Comparison of ENCODE assay signal across 23 mouse cellular contexts in genomic region chr17:74786198-74786734, GRCm38 (mm10).
DNase-seq lines count a peak whose midpoint lies in the region; ATAC-seq and TF ChIP-seq lines count a peak whose summit lies in the region.
"Had no signal": no experiment of that assay in that cellular context is flagged by ENCODE, and none has a peak within 500 bp of the region (broad histone marks: within the 10 kb centered on the region; RNA-seq: fewer than 3 reads in every experiment).

No protein-coding gene starts in this region.

- H3K9ac ChIP-seq in limb, embryonic 11.5 days (ENCODE audit: low read length): no peak overlapping the region
- H3K9ac ChIP-seq in limb, embryonic 14.5 days (ENCODE audit: low read depth, low read length, severe bottlenecking): no peak overlapping the region
- H3K9ac ChIP-seq in forebrain, embryonic 11.5 days (ENCODE audit: low read length): no peak overlapping the region
- H3K9ac ChIP-seq: heart, embryonic 15.5 days; hindbrain, embryonic 12.5 days; hindbrain, embryonic 15.5 days had no signal

- no peaks in the 10 kb centered on the region for H3K36me3 ChIP-seq in limb, embryonic 11.5 days (ENCODE audit: control insufficient read depth, insufficient read depth, low read length)
- 0 out of 2 replicates have a peak, but pooled peaks cover 2% of the 10 kb centered on the region for H3K36me3 ChIP-seq in limb, embryonic 14.5 days (ENCODE audit: control insufficient read depth, insufficient read depth, low read length)
- no peaks in the 10 kb centered on the region for H3K36me3 ChIP-seq in forebrain, embryonic 11.5 days (ENCODE audit: control insufficient read depth, insufficient read depth, low read length)
- H3K36me3 ChIP-seq: heart, embryonic 15.5 days; hindbrain, embryonic 12.5 days; hindbrain, embryonic 15.5 days had no signal

- no peak overlapping the region for H3K4me3 ChIP-seq in limb, embryonic 11.5 days (ENCODE audit: low read depth, low read length)
- H3K4me3 ChIP-seq in limb, embryonic 14.5 days (replicated peaks; ENCODE audit: low read length): no peak overlapping the region
- no peak overlapping the region for H3K4me3 ChIP-seq in forebrain, embryonic 11.5 days (ENCODE audit: low read depth, low read length)
- H3K4me3 ChIP-seq: forebrain, embryonic 10.5 days; heart, embryonic 15.5 days; hindbrain, embryonic 12.5 days; hindbrain, embryonic 15.5 days had no signal

- H3K4me2 ChIP-seq in limb, embryonic 11.5 days (ENCODE audit: low read depth, severe bottlenecking): no peak overlapping the region
- no peak overlapping the region for H3K4me2 ChIP-seq in limb, embryonic 14.5 days (replicated peaks; ENCODE audit: low read depth, low read length, severe bottlenecking)
- no peak overlapping the region for H3K4me2 ChIP-seq in forebrain, embryonic 11.5 days (ENCODE audit: low read depth, low read length, severe bottlenecking)
- H3K4me2 ChIP-seq: heart, embryonic 11.5 days; heart, embryonic 15.5 days; hindbrain, embryonic 12.5 days; hindbrain, embryonic 15.5 days had no signal

- intact Hi-C loops in heart, postnatal 14 days (cut with DNase I): no loop called here

- peak; percentile 83 for DNase-seq in heart, adult 11 months
- no peak for DNase-seq in heart, postnatal 14 days
- DNase-seq in MN1 (ENCODE audit: low spot score): peak; percentile 71
- DNase-seq in limb, embryonic 11.5 days (ENCODE audit: low spot score): peak; percentile 47
- DNase-seq in limb, embryonic 14.5 days (ENCODE audit: low spot score): no peak
- DNase-seq in lung, adult 18-20 months: no peak
- DNase-seq in forebrain, embryonic 11.5 days (ENCODE audit: low spot score): no peak
- DNase-seq: adrenal gland, postnatal 10 days; adrenal gland, postnatal 36 days; cerebellum, adult 18-20 months; cerebellum, adult 9-10 months; cerebellum, postnatal 14 days; gastrocnemius, postnatal 10 days; gastrocnemius, postnatal 36 days; heart, postnatal 10 days; heart, postnatal 4 days had no signal

- H3K4me1 ChIP-seq in limb, embryonic 11.5 days (ENCODE audit: control insufficient read depth, insufficient read depth, low read length): peaks cover 4% of the 10 kb centered on the region; the same call in 1 of the 2 replicates
- peaks cover 7% of the 10 kb centered on the region for H3K4me1 ChIP-seq in limb, embryonic 14.5 days (ENCODE audit: control insufficient read depth, insufficient read depth, low read length)
- no peaks in the 10 kb centered on the region for H3K4me1 ChIP-seq in forebrain, embryonic 11.5 days (replicated peaks; ENCODE audit: control insufficient read depth, insufficient read depth, low read length)
- H3K4me1 ChIP-seq: forebrain, embryonic 10.5 days; hindbrain, embryonic 12.5 days; hindbrain, embryonic 15.5 days had no signal

- ATAC-seq in limb, embryonic 11.5 days (ENCODE audit: insufficient number of reproducible peaks, low FRiP score, low TSS enrichment, low read depth): peak; percentile 83
- peak; percentile 41; the same call in 1 of the 2 replicates for ATAC-seq in limb, embryonic 14.5 days (ENCODE audit: low FRiP score, low read depth)
- no peak for ATAC-seq in forebrain, embryonic 11.5 days (replicated peaks; ENCODE audit: low FRiP score)
- ATAC-seq: forebrain, embryonic 14.5 days; Patski had no signal

- no peaks in the 10 kb centered on the region for H3K9me3 ChIP-seq in limb, embryonic 11.5 days (ENCODE audit: control insufficient read depth, low read length)
- no peaks in the 10 kb centered on the region for H3K9me3 ChIP-seq in limb, embryonic 14.5 days (ENCODE audit: control insufficient read depth, low read length)
- H3K9me3 ChIP-seq in forebrain, embryonic 11.5 days (ENCODE audit: control insufficient read depth, low read length): no peaks in the 10 kb centered on the region
- H3K9me3 ChIP-seq: forebrain, embryonic 10.5 days; heart, embryonic 15.5 days; hindbrain, embryonic 12.5 days; hindbrain, embryonic 15.5 days had no signal

- 33% methylated on average over 10 of the region's 10 CpGs for WGBS in limb, embryonic 11.5 days
- WGBS in limb, embryonic 14.5 days: 26% methylated on average over 10 of the region's 10 CpGs
- 91% methylated on average over 10 of the region's 10 CpGs for WGBS in forebrain, embryonic 11.5 days

- peak overlapping the region; percentile 40; the same call in 1 of the 2 replicates for H3K27ac ChIP-seq in limb, embryonic 11.5 days (replicated peaks; ENCODE audit: low read depth, low read length)
- H3K27ac ChIP-seq in limb, embryonic 14.5 days (replicated peaks; ENCODE audit: low read depth, low read length): no peak overlapping the region
- no peak overlapping the region for H3K27ac ChIP-seq in forebrain, embryonic 11.5 days (ENCODE audit: low read depth, low read length)
- H3K27ac ChIP-seq: forebrain, embryonic 10.5 days; heart, embryonic 15.5 days; hindbrain, embryonic 12.5 days; hindbrain, embryonic 15.5 days had no signal

- H3K27me3 ChIP-seq in limb, embryonic 11.5 days (ENCODE audit: control insufficient read depth, insufficient read depth, low read length): no peaks in the 10 kb centered on the region
- H3K27me3 ChIP-seq in limb, embryonic 14.5 days (ENCODE audit: control insufficient read depth, insufficient read depth, low read length): no peaks in the 10 kb centered on the region
- no peaks in the 10 kb centered on the region for H3K27me3 ChIP-seq in forebrain, embryonic 11.5 days (ENCODE audit: control insufficient read depth, insufficient read depth, low read length)
- H3K27me3 ChIP-seq: heart, embryonic 15.5 days; hindbrain, embryonic 12.5 days; hindbrain, embryonic 15.5 days; Patski had no signal

- TF ChIP-seq POLR2A in limb, embryonic 14.5 days (IDR thresholded peaks at IDR 0.05; ENCODE audit: borderline replicate concordance, extremely low read depth, insufficient read depth, insufficient read length): no peak

Comparison
In these comparisons a context has a peak if more than half of its experiments do, and no peak if none do; other contexts are left out.
1. DNase-seq: peak in heart, adult 11 months (single experiment), MN1 (single experiment) and limb, embryonic 11.5 days (single experiment); none in heart, postnatal 14 days (0 of 2), limb, embryonic 14.5 days (single experiment), lung, adult 18-20 months (0 of 2) and forebrain, embryonic 11.5 days (single experiment).